Mouse (Mus musculus): Measurements from ENCODE around the gene Rab1a. TPM values are rescaled to one million over a fixed set of nuclear protein-coding genes. Genes with fewer than 3 reads are reported as not detected.

Rab1a gene
- polyA plus RNA-seq, 1 experiment from 2014 or later: 143 TPM

- DNase-seq: no peak
- peaks cover 15% of the 10 kb centered on the region for H3K4me1 ChIP-seq (ENCODE audit: insufficient read depth)
- H3K9ac ChIP-seq (replicated peaks): no peak overlapping the region
- H3K9me3 ChIP-seq (ENCODE audit: low read length): no peaks in the 10 kb centered on the region
- no peaks in the 10 kb centered on the region for H3K27me3 ChIP-seq (ENCODE audit: insufficient read depth, low read length)
- H3K27ac ChIP-seq (ENCODE audit: low read depth): no peak overlapping the region
- H3K36me3 ChIP-seq (replicated peaks; ENCODE audit: insufficient read depth, low read length): peaks cover 56% of the 10 kb centered on the region
- no peak for ATAC-seq
- WGBS (ENCODE audit: insufficient replicate concordance): 92% methylated on average over 5 of the region's 5 CpGs
- H3K4me2 ChIP-seq (ENCODE audit: low read depth, low read length): no peak overlapping the region
- no peak overlapping the region for H3K4me3 ChIP-seq (ENCODE audit: low read depth, low read length)
- TF ChIP-seq CTCF (IDR thresholded peaks at IDR 0.05; ENCODE audit: low read depth) (no peak), EP300 (IDR thresholded peaks at IDR 0.05; ENCODE audit: low read depth) (no peak)
Measured at GRCm38 (mm10) chr11:20228666-20229065, 27.4 kb downstream of the Rab1a start.

DNA sequence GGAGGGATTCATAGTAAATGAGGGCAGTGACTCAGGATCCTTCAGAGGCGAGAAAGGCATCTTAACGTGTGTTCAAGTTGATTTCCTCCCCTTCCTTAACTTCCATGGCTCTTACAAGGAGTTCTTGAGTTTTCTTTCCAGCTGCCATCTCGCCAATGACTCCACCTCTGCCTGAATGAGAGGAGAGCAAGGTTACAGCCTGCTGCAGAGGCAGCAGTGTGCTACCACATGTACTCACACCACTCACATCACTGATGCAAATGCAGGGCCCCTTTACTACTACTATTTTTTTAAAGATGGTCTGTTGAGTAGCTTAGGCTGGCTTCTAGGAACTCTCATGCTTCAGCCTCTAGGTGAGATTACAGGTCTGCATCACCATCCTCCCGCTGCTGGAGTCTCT is 28.1 kb downstream of the Rab1a start:
- Histone ChIP-seq H3K27ac (ENCODE audit: low read depth) (no peak overlapping the region), H3K4me1 (ENCODE audit: insufficient read depth) (peaks cover 15% of the 10 kb centered on the region), H3K36me3 (replicated peaks; ENCODE audit: insufficient read depth, low read length) (peaks cover 57% of the 10 kb centered on the region), H3K27me3 (ENCODE audit: insufficient read depth, low read length) (no peaks in the 10 kb centered on the region), H3K4me2 (ENCODE audit: low read depth, low read length) (no peak overlapping the region), H3K9ac (replicated peaks) (no peak overlapping the region), H3K4me3 (ENCODE audit: low read depth, low read length) (no peak overlapping the region), H3K9me3 (ENCODE audit: low read length) (no peaks in the 10 kb centered on the region)
- TF ChIP-seq EP300 (IDR thresholded peaks at IDR 0.05; ENCODE audit: low read depth) (no peak), CTCF (IDR thresholded peaks at IDR 0.05; ENCODE audit: low read depth) (no peak)
- WGBS (ENCODE audit: insufficient replicate concordance): 75% methylated on average over 4 of the region's 4 CpGs
- DNase-seq: no peak
- ATAC-seq: no peak

GRCm38 (mm10) chr11:20230286-20230685 is 29.1 kb downstream of the Rab1a start:
- H3K9me3 ChIP-seq (ENCODE audit: low read length): no peaks in the 10 kb centered on the region
- no peak overlapping the region for H3K9ac ChIP-seq (replicated peaks)
- H3K4me2 ChIP-seq (ENCODE audit: low read depth, low read length): no peak overlapping the region
- DNase-seq (no peak), ATAC-seq (no peak)
- H3K4me3 ChIP-seq (ENCODE audit: low read depth, low read length): no peak overlapping the region
- TF ChIP-seq EP300 (IDR thresholded peaks at IDR 0.05; ENCODE audit: low read depth) (no peak), CTCF (IDR thresholded peaks at IDR 0.05; ENCODE audit: low read depth) (no peak)
- peaks cover 58% of the 10 kb centered on the region for H3K36me3 ChIP-seq (replicated peaks; ENCODE audit: insufficient read depth, low read length)
- H3K4me1 ChIP-seq (ENCODE audit: insufficient read depth): peaks cover 15% of the 10 kb centered on the region
- H3K27me3 ChIP-seq (ENCODE audit: insufficient read depth, low read length): no peaks in the 10 kb centered on the region
- 51% methylated on average over 1 of the region's 1 CpGs for whole genome bisulfite sequencing (ENCODE audit: insufficient replicate concordance)
- H3K27ac ChIP-seq (ENCODE audit: low read depth): peak overlapping the region; percentile 80

DNA sequence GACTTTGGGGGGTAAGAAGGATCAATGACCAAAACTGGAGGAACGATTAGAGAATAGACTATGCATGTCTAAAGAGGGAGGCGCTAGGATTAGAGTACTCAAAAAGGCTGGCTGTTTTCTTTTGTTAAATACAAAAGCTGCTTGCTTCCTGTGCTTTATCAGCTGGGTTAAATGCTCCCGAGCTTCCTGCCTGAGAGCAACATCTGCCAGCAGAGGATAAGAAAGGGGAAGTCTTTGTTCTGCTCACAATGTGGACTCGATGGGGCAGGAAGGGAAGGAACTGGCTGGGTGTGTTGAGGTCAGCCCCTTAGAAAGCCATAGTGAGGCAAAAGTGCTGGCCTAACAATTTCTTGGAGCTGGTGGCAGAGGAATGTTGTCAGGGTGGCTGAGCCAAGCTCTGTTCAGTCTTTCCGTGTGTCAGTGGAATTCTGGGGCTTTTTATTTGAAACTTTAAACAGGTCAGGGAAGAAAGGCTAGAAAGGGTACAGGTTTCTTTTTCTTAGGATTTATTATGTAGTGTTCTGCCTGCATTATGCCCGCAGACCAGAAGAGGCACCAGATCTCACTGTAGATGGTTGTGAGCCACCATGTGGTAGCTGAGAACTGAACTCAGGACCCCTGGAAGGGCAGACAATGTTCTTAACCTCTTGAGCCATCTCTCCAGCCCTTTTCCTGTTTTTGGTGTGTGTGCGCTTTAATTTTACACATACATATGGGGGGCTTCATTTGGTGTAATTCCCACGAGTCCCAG is 30.1 kb downstream of the Rab1a start:
- H3K9me3 ChIP-seq (ENCODE audit: low read length): no peaks in the 10 kb centered on the region
- WGBS (ENCODE audit: insufficient replicate concordance): 32% methylated on average over 8 of the region's 8 CpGs
- H3K4me2 ChIP-seq (ENCODE audit: low read depth, low read length): no peak overlapping the region
- H3K4me1 ChIP-seq (ENCODE audit: insufficient read depth): peaks cover 15% of the 10 kb centered on the region
- peak overlapping the region; percentile 80 for H3K27ac ChIP-seq (ENCODE audit: low read depth)
- ATAC-seq (peak; percentile 84), DNase-seq (peak; percentile 52)
- peaks cover 58% of the 10 kb centered on the region for H3K36me3 ChIP-seq (replicated peaks; ENCODE audit: insufficient read depth, low read length)
- no peak overlapping the region for H3K9ac ChIP-seq (replicated peaks)
- H3K4me3 ChIP-seq (ENCODE audit: low read depth, low read length): no peak overlapping the region
- peak; percentile 84 for TF ChIP-seq EP300 (IDR thresholded peaks at IDR 0.05; ENCODE audit: low read depth)
- TF ChIP-seq CTCF (IDR thresholded peaks at IDR 0.05; ENCODE audit: low read depth): peak; percentile 34
- H3K27me3 ChIP-seq (ENCODE audit: insufficient read depth, low read length): no peaks in the 10 kb centered on the region

- no peaks in the 10 kb centered on the region for H3K27me3 ChIP-seq (ENCODE audit: insufficient read depth, low read length)
- 0 out of 2 replicates have a peak, but pooled peaks have one; percentile 14 for ATAC-seq
Measured at GRCm38 (mm10) chr11:20232016-20232755, 31.0 kb downstream of the Rab1a start.

GRCm38 (mm10) chr11:20234233-20234632 is 33.0 kb downstream of the Rab1a start:
- 69% methylated on average over 3 of the region's 3 CpGs for WGBS (ENCODE audit: insufficient replicate concordance)
- no peak overlapping the region for H3K9ac ChIP-seq (replicated peaks)

More at GRCm38 (mm10) chr11:20232016-20232755, 31.0 kb downstream of the Rab1a start:
- Histone ChIP-seq H3K4me1 (ENCODE audit: insufficient read depth) (peaks cover 15% of the 10 kb centered on the region), H3K4me3 (ENCODE audit: low read depth, low read length) (no peak overlapping the region), H3K36me3 (replicated peaks; ENCODE audit: insufficient read depth, low read length) (peaks cover 65% of the 10 kb centered on the region), H3K9ac (replicated peaks) (no peak overlapping the region), H3K27ac (ENCODE audit: low read depth) (peak overlapping the region; percentile 80; the same call in 1 of the 2 replicates), H3K4me2 (ENCODE audit: low read depth, low read length) (no peak overlapping the region), H3K9me3 (ENCODE audit: low read length) (no peaks in the 10 kb centered on the region)
- no peak for TF ChIP-seq CTCF (IDR thresholded peaks at IDR 0.05; ENCODE audit: low read depth)
- no peak for TF ChIP-seq EP300 (IDR thresholded peaks at IDR 0.05; ENCODE audit: low read depth)
- 61% methylated on average over 5 of the region's 5 CpGs for WGBS (ENCODE audit: insufficient replicate concordance)
- DNase-seq: no peak

More at GRCm38 (mm10) chr11:20234233-20234632, 33.0 kb downstream of the Rab1a start:
- no peak overlapping the region for H3K27ac ChIP-seq (ENCODE audit: low read depth)
- no peaks in the 10 kb centered on the region for H3K27me3 ChIP-seq (ENCODE audit: insufficient read depth, low read length)
- H3K4me1 ChIP-seq (ENCODE audit: insufficient read depth): peaks cover 15% of the 10 kb centered on the region
- ATAC-seq (no peak), DNase-seq (no peak)
- H3K4me3 ChIP-seq (ENCODE audit: low read depth, low read length): no peak overlapping the region
- H3K36me3 ChIP-seq (replicated peaks; ENCODE audit: insufficient read depth, low read length): peaks cover 63% of the 10 kb centered on the region
- no peak overlapping the region for H3K4me2 ChIP-seq (ENCODE audit: low read depth, low read length)
- TF ChIP-seq CTCF (IDR thresholded peaks at IDR 0.05; ENCODE audit: low read depth) (0 out of 2 replicates have a peak, but pooled peaks have one; percentile 24), EP300 (IDR thresholded peaks at IDR 0.05; ENCODE audit: low read depth) (no peak)
- no peaks in the 10 kb centered on the region for H3K9me3 ChIP-seq (ENCODE audit: low read length)

Measured in liver, postnatal 0 days (tissue).